Mouse (Mus musculus): ENCODE measurements around the gene Rnf145.

- TF ChIP-seq CTCF (IDR thresholded peaks at IDR 0.05; ENCODE audit: low read depth) (no peak), EP300 (optimal IDR thresholded peaks at IDR 0.05) (no peak)
Observed at GRCm38 (mm10) chr11:44532846-44533781, 14.3 kb downstream of the Rnf145 start.
